Mouse (Mus musculus): Measurements from ENCODE around the gene Ifna9. TPM values are rescaled to one million over a fixed set of nuclear protein-coding genes. Genes with fewer than 3 reads are reported as not detected.
A peak's percentile ranks its signal among the peaks of the same experiment; 100 is the strongest.
"Not testable (repeated sequence)": the region's sequence is repeated elsewhere in the genome, so short reads cannot be mapped to it uniquely, and the experiment has no call there.

The Ifna9 gene
- polyA plus RNA-seq (2016; fragmentation: Nextera tagmentation; extraction: Ambion mirVana), result not detected in 2 replicates

GRCm38 (mm10) chr4:88592285-88592684 lies at the start of gene Ifna9:
Ifna9 (minus strand) TSS chr4:88592385.
- H3K4me3 ChIP-seq (replicated peaks), result no peak within 1 kb of the TSS
- H3K27me3 ChIP-seq, result no peaks in the 10 kb centered on the region
- ATAC-seq (ENCODE audit: low FRiP score), result no peak
- H3K27ac ChIP-seq, result no peak within 1 kb of the TSS
- WGBS, result 83% methylated on average over 1 of the region's 1 CpGs
- H3K9ac ChIP-seq, result no peak within 1 kb of the TSS
- no peaks in the 10 kb centered on the region for H3K36me3 ChIP-seq (replicated peaks)
- no peaks in the 10 kb centered on the region for H3K9me3 ChIP-seq
- no peaks in the 10 kb centered on the region for H3K4me1 ChIP-seq
- no peak within 1 kb of the TSS for H3K4me2 ChIP-seq

- Histone ChIP-seq H3K27me3 (no peaks in the 10 kb centered on the region), H3K36me3 (replicated peaks) (no peaks in the 10 kb centered on the region), H3K4me1 (no peaks in the 10 kb centered on the region), H3K4me2 (peak overlapping the region; percentile 39), H3K9ac (no peak overlapping the region), H3K4me3 (replicated peaks) (peak overlapping the region; percentile 25), H3K27ac (no peak overlapping the region), H3K9me3 (no peaks in the 10 kb centered on the region)
- peak; percentile 95 for ATAC-seq (ENCODE audit: low FRiP score)
- WGBS, result 13% methylated on average over 11 of the region's 11 CpGs
Observed at GRCm38 (mm10) chr4:88641077-88641831, 49.1 kb upstream of the Ifna9 start.

- H3K4me2 ChIP-seq, result peak overlapping the region; percentile 39
- H3K36me3 ChIP-seq (replicated peaks), result no peaks in the 10 kb centered on the region
- H3K27ac ChIP-seq, result no peak overlapping the region
- H3K27me3 ChIP-seq, result no peaks in the 10 kb centered on the region
- no peaks in the 10 kb centered on the region for H3K9me3 ChIP-seq
- 70% methylated on average over 8 of the region's 8 CpGs for WGBS
- no peaks in the 10 kb centered on the region for H3K4me1 ChIP-seq
- no peak overlapping the region for H3K9ac ChIP-seq
- peak overlapping the region; percentile 25 for H3K4me3 ChIP-seq (replicated peaks)
- no peak for ATAC-seq (ENCODE audit: low FRiP score)
Observed at GRCm38 (mm10) chr4:88640704-88641076, 48.5 kb upstream of the Ifna9 start.

- H3K4me3 ChIP-seq (replicated peaks), result no peak within 1 kb of the TSS
- no peak within 1 kb of the TSS for H3K9ac ChIP-seq
- no peak for ATAC-seq (ENCODE audit: low FRiP score)
- 92% methylated on average over 4 of the region's 4 CpGs for WGBS
- no peaks in the 10 kb centered on the region for H3K27me3 ChIP-seq
- H3K4me1 ChIP-seq, result no peaks in the 10 kb centered on the region
- no peak within 1 kb of the TSS for H3K27ac ChIP-seq
- H3K4me2 ChIP-seq, result no peak within 1 kb of the TSS
- no peaks in the 10 kb centered on the region for H3K9me3 ChIP-seq
- H3K36me3 ChIP-seq (replicated peaks), result no peaks in the 10 kb centered on the region
Observed at GRCm38 (mm10) chr4:88634311-88634710, 42.1 kb upstream of the Ifna9 start, which contains the start of gene C87499. C87499 (minus strand) TSS chr4:88634411.

GRCm38 (mm10) chr4:88603276-88603675 lies 11.1 kb upstream of the Ifna9 start, which contains the start of gene Ifna12:
Ifna12 (minus strand) TSS chr4:88603376.
- no peak within 1 kb of the TSS for H3K4me2 ChIP-seq
- H3K4me1 ChIP-seq, result no peaks in the 10 kb centered on the region
- H3K27me3 ChIP-seq, result no peaks in the 10 kb centered on the region
- no peaks in the 10 kb centered on the region for H3K9me3 ChIP-seq
- H3K36me3 ChIP-seq (replicated peaks), result no peaks in the 10 kb centered on the region
- H3K9ac ChIP-seq, result no peak within 1 kb of the TSS
- no peak within 1 kb of the TSS for H3K27ac ChIP-seq
- ATAC-seq (ENCODE audit: low FRiP score), result no peak
- H3K4me3 ChIP-seq (replicated peaks), result no peak within 1 kb of the TSS

- Histone ChIP-seq H3K9me3 (no peaks in the 10 kb centered on the region), H3K36me3 (replicated peaks) (no peaks in the 10 kb centered on the region), H3K4me3 (replicated peaks) (no peak within 1 kb of the TSS), H3K27ac (no peak within 1 kb of the TSS), H3K4me2 (no peak within 1 kb of the TSS), H3K9ac (no peak within 1 kb of the TSS), H3K4me1 (no peaks in the 10 kb centered on the region), H3K27me3 (no peaks in the 10 kb centered on the region)
- ATAC-seq (ENCODE audit: low FRiP score), result no peak
- WGBS, result 71% methylated on average over 1 of the region's 1 CpGs
Observed at GRCm38 (mm10) chr4:88571698-88572097, 20.5 kb downstream of the Ifna9 start, which contains the start of gene Ifna14. Ifna14 (minus strand) TSS chr4:88571798.

- Histone ChIP-seq H3K4me1 (no peaks in the 10 kb centered on the region), H3K4me2 (no peak overlapping the region), H3K27me3 (no peaks in the 10 kb centered on the region), H3K4me3 (replicated peaks) (no peak overlapping the region), H3K36me3 (replicated peaks) (no peaks in the 10 kb centered on the region), H3K9ac (no peak overlapping the region), H3K9me3 (no peaks in the 10 kb centered on the region), H3K27ac (no peak overlapping the region)
- WGBS, result 95% methylated on average over 1 of the region's 1 CpGs
- no peak for ATAC-seq (ENCODE audit: low FRiP score)
Observed at GRCm38 (mm10) chr4:88561791-88562190, 30.4 kb downstream of the Ifna9 start.

- not testable (repeated sequence) for H3K4me2 ChIP-seq; ATAC-seq (ENCODE audit: low FRiP score); H3K4me3 ChIP-seq (replicated peaks); H3K36me3 ChIP-seq (replicated peaks); H3K27me3 ChIP-seq; H3K27ac ChIP-seq; H3K9ac ChIP-seq; H3K4me1 ChIP-seq; H3K9me3 ChIP-seq
Observed at GRCm38 (mm10) chr4:88558145-88558544, 34.0 kb downstream of the Ifna9 start, which contains the start of gene Ifna15. Ifna15 (minus strand) TSS chr4:88558245.

- no peaks in the 10 kb centered on the region for H3K9me3 ChIP-seq
- no peak overlapping the region for H3K9ac ChIP-seq
- WGBS, result 32% methylated on average over 22 of the region's 22 CpGs
- H3K27ac ChIP-seq, result no peak overlapping the region
- H3K4me2 ChIP-seq, result peak overlapping the region; percentile 46
- H3K4me3 ChIP-seq (replicated peaks), result peak overlapping the region; percentile 18
- H3K27me3 ChIP-seq, result no peaks in the 10 kb centered on the region
- 0 out of 2 replicates have a peak, but pooled peaks cover 2% of the 10 kb centered on the region for H3K4me1 ChIP-seq
- H3K36me3 ChIP-seq (replicated peaks), result no peaks in the 10 kb centered on the region
- ATAC-seq (ENCODE audit: low FRiP score), result peak; percentile 60
Observed at GRCm38 (mm10) chr4:88550161-88550945, 41.8 kb downstream of the Ifna9 start.

- no peaks in the 10 kb centered on the region for H3K36me3 ChIP-seq (replicated peaks)
- no peak overlapping the region for H3K9ac ChIP-seq
- no peak overlapping the region for H3K4me2 ChIP-seq
- no peak overlapping the region for H3K4me3 ChIP-seq (replicated peaks)
- H3K27me3 ChIP-seq, result no peaks in the 10 kb centered on the region
- H3K9me3 ChIP-seq, result no peaks in the 10 kb centered on the region
- no peak overlapping the region for H3K27ac ChIP-seq
- no peak for ATAC-seq (ENCODE audit: low FRiP score)
- 93% methylated on average over 1 of the region's 1 CpGs for WGBS
- 0 out of 2 replicates have a peak, but pooled peaks cover 2% of the 10 kb centered on the region for H3K4me1 ChIP-seq
Observed at GRCm38 (mm10) chr4:88547986-88548385, 44.2 kb downstream of the Ifna9 start.

GRCm38 (mm10) chr4:88543649-88544234 lies 48.4 kb downstream of the Ifna9 start:
- no peak overlapping the region for H3K4me3 ChIP-seq (replicated peaks)
- H3K9me3 ChIP-seq, result no peaks in the 10 kb centered on the region
- H3K27ac ChIP-seq, result no peak overlapping the region
- no peaks in the 10 kb centered on the region for H3K36me3 ChIP-seq (replicated peaks)
- no peak overlapping the region for H3K9ac ChIP-seq
- no peaks in the 10 kb centered on the region for H3K27me3 ChIP-seq
- H3K4me2 ChIP-seq, result no peak overlapping the region
- ATAC-seq (ENCODE audit: low FRiP score), result peak; percentile 76
- 47% methylated on average over 2 of the region's 2 CpGs for WGBS
- no peaks in the 10 kb centered on the region for H3K4me1 ChIP-seq
